Mouse (Mus musculus) ES-E14 (cell line): ENCODE results near the gene Slc22a4.

Source experiments
- CHD2 ChIP-seq: IDR thresholded peaks from 2 replicates; pipeline ENCODE4 v1.6.1; 2014; ENCODE audit warnings: mild to moderate bottlenecking, low read depth, low read length, inconsistent platforms
- HCFC1 ChIP-seq: IDR thresholded peaks from 2 replicates; pipeline ENCODE4 v1.6.1; 2012; ENCODE audit warnings: low read length, inconsistent platforms, borderline replicate concordance; ENCODE audit not compliant: insufficient read depth
- MAFK ChIP-seq: IDR thresholded peaks from 2 replicates; pipeline ENCODE4 v1.6.1; 2014; ENCODE audit warnings: mild to moderate bottlenecking, low read depth, low read length, inconsistent platforms; ENCODE audit not compliant: insufficient read depth
- ZC3H11A ChIP-seq: IDR thresholded peaks from 2 replicates; pipeline ENCODE4 v1.6.1; 2012; ENCODE audit warnings: low read depth, mild to moderate bottlenecking, inconsistent platforms, low read length, borderline replicate concordance
- ZNF384 ChIP-seq: IDR thresholded peaks from 2 replicates; pipeline ENCODE4 v1.6.1; 2012; ENCODE audit warnings: low read depth, low read length, inconsistent platforms

DNA sequence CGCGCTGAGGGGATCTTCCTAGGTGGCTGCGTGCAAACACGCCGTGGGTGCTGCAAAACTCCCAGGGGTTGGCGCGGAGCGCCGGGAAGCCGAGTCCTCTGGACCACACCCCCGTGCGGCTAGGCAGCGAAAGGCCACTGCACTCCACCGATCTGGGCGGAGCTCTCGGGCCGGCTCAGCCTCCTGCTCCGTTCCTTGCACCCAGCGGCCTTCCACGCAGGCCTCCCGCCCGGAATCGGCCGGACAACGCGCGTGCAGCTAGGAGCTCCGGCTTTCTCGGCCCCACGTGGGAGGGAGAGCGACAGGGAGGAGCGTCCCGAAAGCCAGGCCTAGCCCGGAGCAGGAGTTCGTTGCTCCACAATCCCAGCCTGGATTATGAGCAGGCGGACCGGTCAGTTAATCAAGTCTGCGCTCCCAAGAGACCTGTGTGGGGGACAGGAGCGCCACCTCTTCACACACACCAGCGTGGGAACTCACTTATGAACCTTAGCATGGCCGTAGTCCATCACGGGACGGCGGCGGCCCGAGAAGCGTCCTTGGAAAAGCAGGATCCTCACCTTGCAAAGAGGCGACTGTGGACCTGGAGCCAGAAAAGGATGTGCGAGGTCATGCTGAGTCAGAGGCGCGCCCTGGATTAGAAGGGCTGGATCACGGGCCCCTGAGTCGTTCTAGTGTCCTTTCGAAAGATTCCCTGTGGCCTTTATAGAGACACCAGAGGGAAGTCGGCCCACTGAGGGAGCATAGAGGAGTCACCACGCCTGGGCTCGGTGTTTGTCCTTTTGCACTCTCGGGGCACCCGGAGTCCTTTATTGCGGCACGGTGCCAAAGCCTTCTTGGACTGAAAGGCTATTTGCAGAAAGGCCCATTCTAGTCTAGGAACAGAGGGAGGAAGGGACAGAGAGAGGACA lies at the start of gene Slc22a4:
- no peak for TF ChIP-seq HCFC1
- peak; percentile 45; the same call in 1 of the 2 replicates for TF ChIP-seq MAFK
- TF ChIP-seq CHD2 = no peak
- no peak for TF ChIP-seq ZC3H11A
- no peak for TF ChIP-seq ZNF384
